Mouse (Mus musculus): ENCODE measurements around the gene Tbcc. TPM values are rescaled to one million over a fixed set of nuclear protein-coding genes. Genes with fewer than 3 reads are reported as not detected.
A peak's percentile ranks its signal among the peaks of the same experiment; 100 is the strongest.

The Tbcc gene
- total and polyA plus RNA-seq, 2 experiments from 2014 or later = 50.7 to 61.5 TPM

GRCm38 (mm10) chr17:46876371-46876950 is 14.0 kb upstream of the Tbcc start:
- H3K4me1 ChIP-seq (ENCODE audit: insufficient read depth, low read length) = no peaks in the 10 kb centered on the region
- 75% methylated on average over 8 of the region's 8 CpGs for WGBS
- no peak overlapping the region for H3K27ac ChIP-seq
- H3K9me3 ChIP-seq (ENCODE audit: low read length) = no peaks in the 10 kb centered on the region
- H3K36me3 ChIP-seq (ENCODE audit: insufficient read depth, low read length) = no peaks in the 10 kb centered on the region
- ATAC-seq (no peak), DNase-seq (ENCODE audit: low spot score) (no peak)
- no peak overlapping the region for H3K9ac ChIP-seq (replicated peaks; ENCODE audit: low read length)
- no peak overlapping the region for H3K4me3 ChIP-seq (ENCODE audit: low read length)
- TF ChIP-seq CTCF (IDR thresholded peaks at IDR 0.05; ENCODE audit: low read depth) = no peak
- H3K4me2 ChIP-seq (ENCODE audit: low read depth, low read length) = no peak overlapping the region
- H3K27me3 ChIP-seq (ENCODE audit: insufficient read depth, low read length) = no peaks in the 10 kb centered on the region

GRCm38 (mm10) chr17:46877061-46877460 is 13.4 kb upstream of the Tbcc start:
- H3K4me3 ChIP-seq (ENCODE audit: low read length) = no peak overlapping the region
- ATAC-seq (no peak), DNase-seq (ENCODE audit: low spot score) (no peak)
- no peaks in the 10 kb centered on the region for H3K4me1 ChIP-seq (ENCODE audit: insufficient read depth, low read length)
- H3K4me2 ChIP-seq (ENCODE audit: low read depth, low read length) = no peak overlapping the region
- H3K27ac ChIP-seq = no peak overlapping the region
- H3K36me3 ChIP-seq (ENCODE audit: insufficient read depth, low read length) = no peaks in the 10 kb centered on the region
- H3K27me3 ChIP-seq (ENCODE audit: insufficient read depth, low read length) = no peaks in the 10 kb centered on the region
- no peak for TF ChIP-seq CTCF (IDR thresholded peaks at IDR 0.05; ENCODE audit: low read depth)
- no peak overlapping the region for H3K9ac ChIP-seq (replicated peaks; ENCODE audit: low read length)
- no peaks in the 10 kb centered on the region for H3K9me3 ChIP-seq (ENCODE audit: low read length)
- 70% methylated on average over 5 of the region's 5 CpGs for whole genome bisulfite sequencing

GRCm38 (mm10) chr17:46879841-46880311 is 10.6 kb upstream of the Tbcc start:
- ATAC-seq (peak; percentile 74), DNase-seq (ENCODE audit: low spot score) (peak; percentile 50)
- Histone ChIP-seq H3K4me1 (ENCODE audit: insufficient read depth, low read length) (no peaks in the 10 kb centered on the region), H3K27me3 (ENCODE audit: insufficient read depth, low read length) (no peaks in the 10 kb centered on the region), H3K9me3 (ENCODE audit: low read length) (no peaks in the 10 kb centered on the region), H3K9ac (replicated peaks; ENCODE audit: low read length) (no peak overlapping the region), H3K36me3 (ENCODE audit: insufficient read depth, low read length) (no peaks in the 10 kb centered on the region), H3K27ac (peak overlapping the region; percentile 36; the same call in 1 of the 2 replicates), H3K4me3 (ENCODE audit: low read length) (no peak overlapping the region), H3K4me2 (ENCODE audit: low read depth, low read length) (no peak overlapping the region)
- WGBS = 25% methylated on average over 14 of the region's 14 CpGs
- TF ChIP-seq CTCF (IDR thresholded peaks at IDR 0.05; ENCODE audit: low read depth) = no peak

- WGBS = 50% methylated on average over 2 of the region's 2 CpGs
- H3K4me1 ChIP-seq (ENCODE audit: insufficient read depth, low read length) = no peaks in the 10 kb centered on the region
- peak overlapping the region; percentile 36; the same call in 1 of the 2 replicates for H3K27ac ChIP-seq
- no peaks in the 10 kb centered on the region for H3K36me3 ChIP-seq (ENCODE audit: insufficient read depth, low read length)
- H3K9ac ChIP-seq (replicated peaks; ENCODE audit: low read length) = no peak overlapping the region
- no peak for ATAC-seq
- DNase-seq (ENCODE audit: low spot score) = no peak
- H3K9me3 ChIP-seq (ENCODE audit: low read length) = no peaks in the 10 kb centered on the region
- no peak overlapping the region for H3K4me2 ChIP-seq (ENCODE audit: low read depth, low read length)
- TF ChIP-seq CTCF (IDR thresholded peaks at IDR 0.05; ENCODE audit: low read depth) = no peak
- no peak overlapping the region for H3K4me3 ChIP-seq (ENCODE audit: low read length)
- H3K27me3 ChIP-seq (ENCODE audit: insufficient read depth, low read length) = no peaks in the 10 kb centered on the region
Observed at GRCm38 (mm10) chr17:46880322-46880721, 10.2 kb upstream of the Tbcc start.

- no peak overlapping the region for H3K4me2 ChIP-seq (ENCODE audit: low read depth, low read length)
- no peak for DNase-seq (ENCODE audit: low spot score)
- ATAC-seq = no peak
- no peak overlapping the region for H3K4me3 ChIP-seq (ENCODE audit: low read length)
- no peak for TF ChIP-seq CTCF (IDR thresholded peaks at IDR 0.05; ENCODE audit: low read depth)
- no peak overlapping the region for H3K27ac ChIP-seq
- H3K4me1 ChIP-seq (ENCODE audit: insufficient read depth, low read length) = 0 out of 2 replicates have a peak, but pooled peaks cover 6% of the 10 kb centered on the region
- no peaks in the 10 kb centered on the region for H3K36me3 ChIP-seq (ENCODE audit: insufficient read depth, low read length)
- no peaks in the 10 kb centered on the region for H3K27me3 ChIP-seq (ENCODE audit: insufficient read depth, low read length)
- 75% methylated on average over 6 of the region's 6 CpGs for WGBS
- H3K9ac ChIP-seq (replicated peaks; ENCODE audit: low read length) = no peak overlapping the region
- no peaks in the 10 kb centered on the region for H3K9me3 ChIP-seq (ENCODE audit: low read length)
Observed at GRCm38 (mm10) chr17:46881728-46882127, 8.8 kb upstream of the Tbcc start.

GRCm38 (mm10) chr17:46883107-46883506 is 7.4 kb upstream of the Tbcc start:
- ATAC-seq (no peak), DNase-seq (ENCODE audit: low spot score) (no peak)
- H3K4me2 ChIP-seq (ENCODE audit: low read depth, low read length) = no peak overlapping the region
- H3K9ac ChIP-seq (replicated peaks; ENCODE audit: low read length) = no peak overlapping the region
- 0 out of 2 replicates have a peak, but pooled peaks cover 6% of the 10 kb centered on the region for H3K4me1 ChIP-seq (ENCODE audit: insufficient read depth, low read length)
- no peaks in the 10 kb centered on the region for H3K27me3 ChIP-seq (ENCODE audit: insufficient read depth, low read length)
- 91% methylated on average over 9 of the region's 9 CpGs for WGBS
- no peak overlapping the region for H3K4me3 ChIP-seq (ENCODE audit: low read length)
- H3K27ac ChIP-seq = no peak overlapping the region
- H3K9me3 ChIP-seq (ENCODE audit: low read length) = no peaks in the 10 kb centered on the region
- no peak for TF ChIP-seq CTCF (IDR thresholded peaks at IDR 0.05; ENCODE audit: low read depth)
- no peaks in the 10 kb centered on the region for H3K36me3 ChIP-seq (ENCODE audit: insufficient read depth, low read length)

- DNase-seq (ENCODE audit: low spot score) (no peak), ATAC-seq (no peak)
- 90% methylated on average over 6 of the region's 6 CpGs for WGBS
- Histone ChIP-seq H3K4me3 (ENCODE audit: low read length) (no peak overlapping the region), H3K27ac (no peak overlapping the region), H3K36me3 (ENCODE audit: insufficient read depth, low read length) (no peaks in the 10 kb centered on the region), H3K9ac (replicated peaks; ENCODE audit: low read length) (no peak overlapping the region), H3K4me1 (ENCODE audit: insufficient read depth, low read length) (0 out of 2 replicates have a peak, but pooled peaks cover 6% of the 10 kb centered on the region), H3K4me2 (ENCODE audit: low read depth, low read length) (no peak overlapping the region), H3K9me3 (ENCODE audit: low read length) (no peaks in the 10 kb centered on the region), H3K27me3 (ENCODE audit: insufficient read depth, low read length) (no peaks in the 10 kb centered on the region)
- TF ChIP-seq CTCF (IDR thresholded peaks at IDR 0.05; ENCODE audit: low read depth) = no peak
Observed at GRCm38 (mm10) chr17:46884766-46885165, 5.7 kb upstream of the Tbcc start.
